Mouse (Mus musculus): ENCODE measurements at regions not wholly inside any gene's neighbourhood (a gene's known extent, or its start where the extent isn't known, plus 50 kb on each side); places are given as distances from the start of the nearest gene placed in this dataset.

GRCm38 (mm10) chr3:99030636-99031035 lies 110.2 kb upstream of the Wars2 start:
- WGBS, result 37% methylated on average over 1 of the region's 1 CpGs

GRCm38 (mm10) chr3:99046190-99046589 lies 94.7 kb upstream of the Wars2 start:
- Histone ChIP-seq H3K4me1 (replicated peaks; ENCODE audit: control insufficient read depth, insufficient read depth, low read length) (no peaks in the 10 kb centered on the region), H3K9me3 (ENCODE audit: control insufficient read depth) (no peaks in the 10 kb centered on the region), H3K27me3 (replicated peaks; ENCODE audit: control insufficient read depth, insufficient read depth, low read length) (no peaks in the 10 kb centered on the region), H3K9ac (ENCODE audit: low read depth, low read length) (no peak overlapping the region), H3K27ac (ENCODE audit: low read depth, low read length) (no peak overlapping the region), H3K36me3 (ENCODE audit: control insufficient read depth, insufficient read depth) (no peaks in the 10 kb centered on the region), H3K4me2 (replicated peaks; ENCODE audit: low read depth) (no peak overlapping the region), H3K4me3 (ENCODE audit: low read depth, low read length) (no peak overlapping the region)
- 72% methylated on average over 6 of the region's 6 CpGs for WGBS
- no peak for ATAC-seq
- TF ChIP-seq CTCF (IDR thresholded peaks at IDR 0.05; ENCODE audit: low read depth), result no peak

More at GRCm38 (mm10) chr3:99030636-99031035, 110.2 kb upstream of the Wars2 start:
- Histone ChIP-seq H3K27ac (ENCODE audit: low read depth, low read length) (no peak overlapping the region), H3K9ac (ENCODE audit: low read depth, low read length) (no peak overlapping the region), H3K36me3 (ENCODE audit: control insufficient read depth, insufficient read depth) (no peaks in the 10 kb centered on the region), H3K27me3 (replicated peaks; ENCODE audit: control insufficient read depth, insufficient read depth, low read length) (no peaks in the 10 kb centered on the region), H3K4me1 (replicated peaks; ENCODE audit: control insufficient read depth, insufficient read depth, low read length) (no peaks in the 10 kb centered on the region), H3K4me3 (ENCODE audit: low read depth, low read length) (no peak overlapping the region), H3K4me2 (replicated peaks; ENCODE audit: low read depth) (no peak overlapping the region), H3K9me3 (ENCODE audit: control insufficient read depth) (no peaks in the 10 kb centered on the region)
- no peak for TF ChIP-seq CTCF (IDR thresholded peaks at IDR 0.05; ENCODE audit: low read depth)
- no peak for ATAC-seq

GRCm38 (mm10) chr3:99047156-99047555 lies 93.7 kb upstream of the Wars2 start:
- WGBS, result 77% methylated on average over 5 of the region's 5 CpGs
- Histone ChIP-seq H3K4me2 (replicated peaks; ENCODE audit: low read depth) (no peak overlapping the region), H3K27ac (ENCODE audit: low read depth, low read length) (no peak overlapping the region), H3K27me3 (replicated peaks; ENCODE audit: control insufficient read depth, insufficient read depth, low read length) (no peaks in the 10 kb centered on the region), H3K4me3 (ENCODE audit: low read depth, low read length) (no peak overlapping the region), H3K9me3 (ENCODE audit: control insufficient read depth) (no peaks in the 10 kb centered on the region), H3K9ac (ENCODE audit: low read depth, low read length) (no peak overlapping the region), H3K4me1 (replicated peaks; ENCODE audit: control insufficient read depth, insufficient read depth, low read length) (no peaks in the 10 kb centered on the region), H3K36me3 (ENCODE audit: control insufficient read depth, insufficient read depth) (no peaks in the 10 kb centered on the region)
- ATAC-seq, result no peak
- TF ChIP-seq CTCF (IDR thresholded peaks at IDR 0.05; ENCODE audit: low read depth), result no peak

- 66% methylated on average over 2 of the region's 2 CpGs for WGBS
- no peak for ATAC-seq
These were observed 91.6 kb upstream of the Wars2 start for GRCm38 (mm10) chr3:99049305-99049704.

GRCm38 (mm10) chr3:99052176-99052575 lies 88.7 kb upstream of the Wars2 start:
- H3K9me3 ChIP-seq (ENCODE audit: control insufficient read depth), result no peaks in the 10 kb centered on the region
- no peak for ATAC-seq
- no peaks in the 10 kb centered on the region for H3K27me3 ChIP-seq (replicated peaks; ENCODE audit: control insufficient read depth, insufficient read depth, low read length)
- H3K36me3 ChIP-seq (ENCODE audit: control insufficient read depth, insufficient read depth), result no peaks in the 10 kb centered on the region
- no peak overlapping the region for H3K4me3 ChIP-seq (ENCODE audit: low read depth, low read length)
- no peak for TF ChIP-seq CTCF (IDR thresholded peaks at IDR 0.05; ENCODE audit: low read depth)
- 87% methylated on average over 4 of the region's 4 CpGs for WGBS
- H3K4me1 ChIP-seq (replicated peaks; ENCODE audit: control insufficient read depth, insufficient read depth, low read length), result no peaks in the 10 kb centered on the region
- H3K9ac ChIP-seq (ENCODE audit: low read depth, low read length), result no peak overlapping the region
- no peak overlapping the region for H3K27ac ChIP-seq (ENCODE audit: low read depth, low read length)
- H3K4me2 ChIP-seq (replicated peaks; ENCODE audit: low read depth), result no peak overlapping the region

More at GRCm38 (mm10) chr3:99049305-99049704, 91.6 kb upstream of the Wars2 start:
- Histone ChIP-seq H3K27ac (ENCODE audit: low read depth, low read length) (no peak overlapping the region), H3K9me3 (ENCODE audit: control insufficient read depth) (no peaks in the 10 kb centered on the region), H3K36me3 (ENCODE audit: control insufficient read depth, insufficient read depth) (no peaks in the 10 kb centered on the region), H3K9ac (ENCODE audit: low read depth, low read length) (no peak overlapping the region), H3K4me1 (replicated peaks; ENCODE audit: control insufficient read depth, insufficient read depth, low read length) (no peaks in the 10 kb centered on the region), H3K4me3 (ENCODE audit: low read depth, low read length) (no peak overlapping the region), H3K27me3 (replicated peaks; ENCODE audit: control insufficient read depth, insufficient read depth, low read length) (no peaks in the 10 kb centered on the region), H3K4me2 (replicated peaks; ENCODE audit: low read depth) (no peak overlapping the region)
- peak; percentile 44 for TF ChIP-seq CTCF (IDR thresholded peaks at IDR 0.05; ENCODE audit: low read depth)

- WGBS, result 92% methylated on average over 3 of the region's 3 CpGs
- TF ChIP-seq CTCF (IDR thresholded peaks at IDR 0.05; ENCODE audit: low read depth), result no peak
- Histone ChIP-seq H3K4me3 (ENCODE audit: low read depth, low read length) (no peak overlapping the region), H3K4me2 (replicated peaks; ENCODE audit: low read depth) (no peak overlapping the region), H3K4me1 (replicated peaks; ENCODE audit: control insufficient read depth, insufficient read depth, low read length) (no peaks in the 10 kb centered on the region), H3K27me3 (replicated peaks; ENCODE audit: control insufficient read depth, insufficient read depth, low read length) (no peaks in the 10 kb centered on the region), H3K9me3 (ENCODE audit: control insufficient read depth) (no peaks in the 10 kb centered on the region), H3K27ac (ENCODE audit: low read depth, low read length) (no peak overlapping the region), H3K9ac (ENCODE audit: low read depth, low read length) (no peak overlapping the region), H3K36me3 (ENCODE audit: control insufficient read depth, insufficient read depth) (no peaks in the 10 kb centered on the region)
- no peak for ATAC-seq
These were observed 73.7 kb upstream of the Wars2 start for GRCm38 (mm10) chr3:99067168-99067567.

Measured in intestine, postnatal 0 days (tissue).